Comparison of ENCODE assay signal across 10 mouse cellular contexts in the genomic region with DNA sequence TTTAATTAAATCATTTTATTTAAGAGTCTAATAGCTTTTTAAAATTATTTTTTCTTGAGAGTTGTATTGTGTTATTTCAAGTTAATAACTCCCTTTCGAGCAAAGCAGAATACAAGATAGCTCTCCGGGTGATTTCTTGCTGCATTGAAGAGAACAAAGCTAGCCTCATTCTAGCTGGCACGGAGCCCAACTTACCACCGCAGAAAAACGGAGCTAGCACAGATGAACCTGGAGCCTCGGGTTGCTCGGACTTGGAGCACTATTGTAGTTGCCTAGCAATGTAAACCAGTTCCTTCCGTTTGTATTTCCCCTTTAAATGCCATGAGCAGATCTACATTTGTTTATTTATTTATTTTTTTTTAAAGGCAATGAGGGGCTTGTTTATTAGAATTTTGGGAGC.
A peak's percentile ranks its signal among the peaks of the same experiment; 100 is the strongest.
DNase-seq lines count a peak whose midpoint lies in the region; ATAC-seq lines count a peak whose summit lies in the region.
"Had no signal": no experiment of that assay in that cellular context is flagged by ENCODE, and none has a peak within 500 bp of the region (broad histone marks: within the 10 kb centered on the region; RNA-seq: fewer than 3 reads in every experiment).

No protein-coding gene starts in this region.

- H3K36me3 ChIP-seq in hindbrain, embryonic 14.5 days (replicated peaks; ENCODE audit: control insufficient read depth, insufficient read depth) = no peaks in the 10 kb centered on the region
- H3K36me3 ChIP-seq in hindbrain, embryonic 10.5 days = no peaks in the 10 kb centered on the region
- H3K36me3 ChIP-seq in midbrain, embryonic 16.5 days (ENCODE audit: control insufficient read depth, insufficient read depth, low read length) = no peaks in the 10 kb centered on the region
- no peaks in the 10 kb centered on the region for H3K36me3 ChIP-seq in midbrain, embryonic 11.5 days (ENCODE audit: control insufficient read depth, insufficient read depth, low read length)
- H3K36me3 ChIP-seq: limb, embryonic 12.5 days; midbrain, embryonic 12.5 days had no signal

- no peaks in the 10 kb centered on the region for H3K9me3 ChIP-seq in hindbrain, embryonic 14.5 days (ENCODE audit: control insufficient read depth, low read length)
- H3K9me3 ChIP-seq in hindbrain, embryonic 10.5 days = 0 out of 2 replicates have a peak, but pooled peaks cover 2% of the 10 kb centered on the region
- no peaks in the 10 kb centered on the region for H3K9me3 ChIP-seq in midbrain, embryonic 16.5 days (replicated peaks; ENCODE audit: control insufficient read depth, low read length, poor library complexity, severe bottlenecking)
- no peaks in the 10 kb centered on the region; the same call in 1 of the 2 replicates for H3K9me3 ChIP-seq in midbrain, embryonic 11.5 days (ENCODE audit: control insufficient read depth, low read length)
- H3K9me3 ChIP-seq: limb, embryonic 12.5 days; midbrain, embryonic 12.5 days had no signal

- peak; percentile 63; the same call in 1 of the 2 replicates for ATAC-seq in hindbrain, embryonic 14.5 days (ENCODE audit: low FRiP score)
- no peak for ATAC-seq in midbrain, embryonic 16.5 days
- no peak for ATAC-seq in midbrain, embryonic 11.5 days (ENCODE audit: low FRiP score)
- ATAC-seq in granulocyte monocyte progenitor cell, adult 5-6 weeks (replicated peaks; ENCODE audit: poor library complexity, severe bottlenecking) = peak; percentile 81

- H3K27ac ChIP-seq in hindbrain, embryonic 14.5 days = 0 out of 2 replicates have a peak overlapping the region, but pooled peaks have one; percentile 51
- no peak overlapping the region for H3K27ac ChIP-seq in hindbrain, embryonic 10.5 days
- peak overlapping the region; percentile 40; the same call in 1 of the 2 replicates for H3K27ac ChIP-seq in midbrain, embryonic 16.5 days (ENCODE audit: low read length)
- H3K27ac ChIP-seq in midbrain, embryonic 11.5 days (ENCODE audit: low read depth, low read length) = no peak overlapping the region
- H3K27ac ChIP-seq: limb, embryonic 12.5 days; midbrain, embryonic 12.5 days had no signal

- H3K27me3 ChIP-seq in hindbrain, embryonic 14.5 days (ENCODE audit: control insufficient read depth, insufficient read depth, low read length) = no peaks in the 10 kb centered on the region
- H3K27me3 ChIP-seq in hindbrain, embryonic 10.5 days (ENCODE audit: insufficient read depth, poor library complexity, severe bottlenecking) = no peaks in the 10 kb centered on the region
- H3K27me3 ChIP-seq in midbrain, embryonic 16.5 days (ENCODE audit: control insufficient read depth, insufficient read depth, low read depth, low read length) = no peaks in the 10 kb centered on the region
- H3K27me3 ChIP-seq in midbrain, embryonic 11.5 days (ENCODE audit: control insufficient read depth, insufficient read depth, low read length) = no peaks in the 10 kb centered on the region
- H3K27me3 ChIP-seq: limb, embryonic 12.5 days; midbrain, embryonic 12.5 days had no signal

- DNase-seq in hindbrain, embryonic 14.5 days (ENCODE audit: low spot score) = peak; percentile 73
- no peak for DNase-seq in hindbrain, embryonic 10.5 days (ENCODE audit: low spot score)
- DNase-seq in midbrain, embryonic 11.5 days (ENCODE audit: low spot score, missing footprints) = no peak
- DNase-seq in cerebellum, adult 8-10 months = peak; percentile 67
- no peak for DNase-seq in adipocyte (ENCODE audit: low spot score)
- DNase-seq in urinary bladder, postnatal 14 days (ENCODE audit: low spot score) = no peak

- WGBS in hindbrain, embryonic 14.5 days = 30% methylated on average over 8 of the region's 8 CpGs
- 88% methylated on average over 8 of the region's 8 CpGs for WGBS in hindbrain, embryonic 10.5 days
- 23% methylated on average over 8 of the region's 8 CpGs for WGBS in midbrain, embryonic 16.5 days
- WGBS in midbrain, embryonic 11.5 days = 79% methylated on average over 8 of the region's 8 CpGs

- no peak overlapping the region for H3K9ac ChIP-seq in hindbrain, embryonic 14.5 days
- H3K9ac ChIP-seq in midbrain, embryonic 16.5 days (ENCODE audit: low read depth, low read length) = no peak overlapping the region
- H3K9ac ChIP-seq in midbrain, embryonic 11.5 days (ENCODE audit: low read length) = no peak overlapping the region
- H3K9ac ChIP-seq: limb, embryonic 12.5 days; midbrain, embryonic 12.5 days had no signal

- H3K4me1 ChIP-seq in hindbrain, embryonic 14.5 days (replicated peaks; ENCODE audit: control insufficient read depth, insufficient read depth, low read length) = peaks cover 11% of the 10 kb centered on the region
- H3K4me1 ChIP-seq in hindbrain, embryonic 10.5 days (replicated peaks) = peaks cover 19% of the 10 kb centered on the region
- H3K4me1 ChIP-seq in midbrain, embryonic 16.5 days (ENCODE audit: control insufficient read depth, insufficient read depth, low read length) = peaks cover 13% of the 10 kb centered on the region
- H3K4me1 ChIP-seq in midbrain, embryonic 11.5 days (ENCODE audit: control insufficient read depth, insufficient read depth, low read length) = peaks cover 10% of the 10 kb centered on the region

- no peak overlapping the region for H3K4me3 ChIP-seq in hindbrain, embryonic 14.5 days (replicated peaks; ENCODE audit: low read length)
- no peak overlapping the region for H3K4me3 ChIP-seq in hindbrain, embryonic 10.5 days
- H3K4me3 ChIP-seq in midbrain, embryonic 16.5 days (ENCODE audit: low read depth, low read length) = no peak overlapping the region
- H3K4me3 ChIP-seq in midbrain, embryonic 11.5 days (ENCODE audit: low read depth, low read length) = no peak overlapping the region
- H3K4me3 ChIP-seq: limb, embryonic 12.5 days; midbrain, embryonic 12.5 days had no signal

- no peak overlapping the region; the same call in 1 of the 2 replicates for H3K4me2 ChIP-seq in hindbrain, embryonic 14.5 days (replicated peaks)
- H3K4me2 ChIP-seq in midbrain, embryonic 16.5 days (ENCODE audit: low read length) = no peak overlapping the region
- no peak overlapping the region for H3K4me2 ChIP-seq in midbrain, embryonic 11.5 days
- H3K4me2 ChIP-seq: limb, embryonic 12.5 days; midbrain, embryonic 12.5 days had no signal

Comparison
In these comparisons a context has a peak if more than half of its experiments do, and no peak if none do; other contexts are left out.
1. DNase-seq: peak in hindbrain, embryonic 14.5 days (single experiment) and cerebellum, adult 8-10 months (single experiment); none in hindbrain, embryonic 10.5 days (single experiment), midbrain, embryonic 11.5 days (single experiment), adipocyte (single experiment) and urinary bladder, postnatal 14 days (single experiment).
2. H3K27ac ChIP-seq: peak in hindbrain, embryonic 14.5 days (single experiment) and midbrain, embryonic 16.5 days (single experiment); none in hindbrain, embryonic 10.5 days (single experiment) and midbrain, embryonic 11.5 days (single experiment).
3. ATAC-seq: peak in hindbrain, embryonic 14.5 days (single experiment) and granulocyte monocyte progenitor cell, adult 5-6 weeks (single experiment); none in midbrain, embryonic 16.5 days (single experiment) and midbrain, embryonic 11.5 days (single experiment).